9 mouse cellular contexts compared by ENCODE assay signal in genomic region chr2:102982822-102983221, GRCm38 (mm10).
"Had no signal": no experiment of that assay in that cellular context is flagged by ENCODE, and none has a peak within 500 bp of the region (broad histone marks: within the 10 kb centered on the region; RNA-seq: fewer than 3 reads in every experiment).

No protein-coding gene starts in this region.

- H3K27ac ChIP-seq: limb, embryonic 15.5 days; liver, embryonic 12.5 days; lung, embryonic 15.5 days; midbrain, embryonic 12.5 days had no signal

- H3K4me3 ChIP-seq: limb, embryonic 15.5 days; liver, embryonic 12.5 days; lung, embryonic 15.5 days; midbrain, embryonic 12.5 days had no signal

- H3K9me3 ChIP-seq: limb, embryonic 15.5 days; liver, embryonic 12.5 days; lung, embryonic 15.5 days; midbrain, embryonic 12.5 days had no signal

- H3K36me3 ChIP-seq: limb, embryonic 15.5 days; liver, embryonic 12.5 days; lung, embryonic 15.5 days; midbrain, embryonic 12.5 days had no signal

- H3K4me1 ChIP-seq: midbrain, embryonic 12.5 days had no signal

- H3K4me2 ChIP-seq: limb, embryonic 15.5 days; liver, embryonic 12.5 days; lung, embryonic 15.5 days; midbrain, embryonic 12.5 days had no signal

- ATAC-seq: intestine, embryonic 16.5 days; liver, embryonic 12.5 days had no signal

- H3K27me3 ChIP-seq: limb, embryonic 15.5 days; liver, embryonic 12.5 days; lung, embryonic 15.5 days; midbrain, embryonic 12.5 days had no signal

- DNase-seq: layer of hippocampus, adult 9-11 months; layer of hippocampus, postnatal 36 days; right cerebral cortex, postnatal 14 days; thymus, postnatal 36 days had no signal

- H3K9ac ChIP-seq: limb, embryonic 15.5 days; liver, embryonic 12.5 days; lung, embryonic 15.5 days; midbrain, embryonic 12.5 days had no signal
